ENCODE assay signal across 26 mouse cellular contexts in genomic region chr8:92861977-92862376, GRCm38 (mm10). TPM values are rescaled to one million over a fixed set of nuclear protein-coding genes. Genes with fewer than 3 reads are reported as not detected.
"Had no signal": no experiment of that assay in that cellular context is flagged by ENCODE, and none has a peak within 500 bp of the region (broad histone marks: within the 10 kb centered on the region; RNA-seq: fewer than 3 reads in every experiment).

No protein-coding gene starts in this region.

- DNase-seq: gastrocnemius, postnatal 14 days; gastrocnemius, postnatal 36 days; heart, adult 2 months; heart, postnatal 10 days; heart, postnatal 4 days; kidney, adult 18-20 months; kidney, adult 8-10 months; kidney, postnatal 10 days; kidney, postnatal 25 days; kidney, postnatal 4 days had no signal

- H3K27me3 ChIP-seq: heart, embryonic 12.5 days; hindbrain, embryonic 12.5 days; intestine, embryonic 15.5 days; limb, embryonic 15.5 days; liver, embryonic 12.5 days had no signal

- H3K4me1 ChIP-seq: heart, embryonic 12.5 days; hindbrain, embryonic 10.5 days; hindbrain, embryonic 12.5 days; intestine, embryonic 15.5 days; liver, embryonic 12.5 days had no signal

- H3K36me3 ChIP-seq: heart, embryonic 12.5 days; hindbrain, embryonic 10.5 days; hindbrain, embryonic 12.5 days; intestine, embryonic 15.5 days; limb, embryonic 13.5 days; limb, embryonic 15.5 days; liver, embryonic 12.5 days had no signal

- H3K9me3 ChIP-seq: heart, embryonic 12.5 days; hindbrain, embryonic 12.5 days; intestine, embryonic 15.5 days; limb, embryonic 13.5 days; limb, embryonic 15.5 days; liver, embryonic 12.5 days had no signal

- H3K27ac ChIP-seq: heart, adult 2 months; hindbrain, embryonic 10.5 days; hindbrain, embryonic 12.5 days; hindbrain, embryonic 14.5 days; intestine, embryonic 15.5 days; layer of hippocampus, adult 2 months; limb, embryonic 13.5 days; limb, embryonic 15.5 days; liver, embryonic 12.5 days; liver, embryonic 14.5 days had no signal

- ATAC-seq: hindbrain, embryonic 16.5 days; inflammation-experienced regulatory T-cells, adult 6 months; intestine, embryonic 15.5 days; intestine, postnatal 0 days; liver, embryonic 12.5 days had no signal

- H3K4me3 ChIP-seq: heart, adult 2 months; heart, embryonic 12.5 days; hindbrain, embryonic 10.5 days; hindbrain, embryonic 12.5 days; intestine, embryonic 15.5 days; layer of hippocampus, adult 2 months; limb, embryonic 13.5 days; limb, embryonic 15.5 days; liver, embryonic 12.5 days had no signal

RNA-seq across cellular contexts. Expression of gene Mmp2, which starts 34.9 kb away (rescaled TPM):
- polyA plus RNA-seq: inflammation-experienced regulatory T-cells, adult 6 months had no signal

RNA-seq across cellular contexts. Expression of gene Capns2, which starts 39.2 kb away (rescaled TPM):
- total RNA-seq: gastrocnemius, adult 18-20 months; gastrocnemius, adult 8-10 months; gastrocnemius, postnatal 14 days; gastrocnemius, postnatal 36 days; heart, adult 2 months; heart, postnatal 10 days had no signal
- polyA plus RNA-seq: heart, adult 2 months; inflammation-experienced regulatory T-cells, adult 6 months; intestine, embryonic 15.5 days; liver, adult 2 months; liver, embryonic 12.5 days had no signal
